Mouse (Mus musculus) lung, postnatal 0 days (tissue): ENCODE results near the gene Lbx2.

Experiments used
- CTCF ChIP-seq: IDR thresholded peaks from 2 replicates; pipeline ENCODE4 v1.5.1; 2016; ENCODE audit warnings: antibody characterized with exemption, mild to moderate bottlenecking
- EP300 ChIP-seq: IDR thresholded peaks from 2 replicates; pipeline ENCODE4 v1.6.1; 2016; ENCODE audit warnings: antibody characterized with exemption, mild to moderate bottlenecking, control low read depth

DNA sequence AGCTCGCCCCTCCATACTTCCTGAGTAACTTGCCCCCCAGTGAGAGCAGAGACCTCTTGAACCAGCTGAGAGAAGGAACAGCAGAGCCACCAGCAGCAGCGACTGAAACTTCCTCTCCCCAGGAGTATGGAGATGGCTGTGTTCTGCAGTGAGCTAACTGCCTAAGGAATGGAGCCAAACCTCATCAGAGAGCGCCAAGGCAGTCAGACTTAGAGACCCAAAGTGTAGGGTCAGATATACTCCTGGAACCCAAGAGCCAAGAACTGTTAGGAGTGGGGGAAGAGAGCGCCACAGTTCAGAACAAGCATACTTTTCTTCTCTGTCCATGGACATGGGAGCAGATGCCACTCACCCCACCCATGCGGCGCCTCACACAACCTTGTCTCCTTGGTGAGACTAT, 19.7 kb upstream of the Lbx2 start:
- TF ChIP-seq CTCF, result no peak
- no peak for TF ChIP-seq EP300
